Mouse (Mus musculus): ENCODE results near the gene Lrit2.

Lrit2 gene

GRCm38 (mm10) chr14:37111371-37111770 lies 43.6 kb downstream of the Lrit2 start:
- DNase-seq (ENCODE audit: low read depth, low spot score), result no peak

DNA sequence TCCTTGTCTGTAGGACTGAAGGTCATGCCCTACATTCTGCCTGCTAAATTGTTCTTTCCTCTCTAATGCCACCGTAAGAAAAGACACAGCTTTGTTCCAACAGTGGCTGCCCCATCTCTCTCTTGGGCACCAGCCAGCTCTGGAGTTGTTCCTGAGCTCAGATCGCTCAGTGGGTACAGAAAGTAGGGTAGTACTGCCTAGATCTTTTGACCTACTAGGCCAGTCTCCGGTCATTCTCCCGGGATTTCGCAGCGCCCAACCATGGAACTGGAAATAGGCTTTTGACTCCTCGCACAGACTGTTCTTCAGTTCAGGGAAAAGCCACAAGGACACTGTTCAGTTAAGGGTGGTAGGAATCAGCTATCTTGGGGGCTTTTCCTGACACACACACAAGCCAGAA lies 45.2 kb downstream of the Lrit2 start:
- DNase-seq (ENCODE audit: low read depth, low spot score), result no peak

GRCm38 (mm10) chr14:37113922-37114321 lies 46.2 kb downstream of the Lrit2 start, which contains the start of gene 2610528A11Rik:
Gene 2610528A11Rik, minus strand, starts transcription at chr14:37114022.
- DNase-seq (ENCODE audit: low read depth, low spot score), result no peak

DNA sequence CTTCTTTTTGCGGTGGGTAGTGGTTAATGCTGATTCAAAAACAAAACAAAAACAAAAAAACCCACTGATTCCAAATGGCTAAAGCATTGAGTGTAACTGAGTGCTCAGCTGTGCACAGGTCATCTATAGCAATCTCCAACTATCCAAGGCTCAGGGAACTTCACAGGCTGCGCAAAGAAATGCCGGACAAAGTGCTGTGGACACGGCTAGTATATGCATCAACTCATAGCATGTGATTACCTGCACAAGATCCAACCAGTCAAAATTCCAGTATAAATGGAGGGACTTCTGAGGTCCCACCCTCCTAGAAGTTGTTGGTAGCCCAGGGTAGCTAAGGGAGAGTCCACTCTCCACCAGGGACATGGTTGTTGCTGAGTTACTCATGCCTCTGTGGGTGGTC lies 51.5 kb downstream of the Lrit2 start:
- no peak for DNase-seq (ENCODE audit: low read depth, low spot score)

Measured in CD4-positive helper T cell, adult 2 months (primary cell).